Mouse (Mus musculus) liver, adult (tissue): Measurements from ENCODE around the gene Bglap2.
"Not testable (repeated sequence)": the region's sequence is repeated elsewhere in the genome, so short reads cannot be mapped to it uniquely, and the experiment has no call there.

ENCODE experiments used
- GATA4 ChIP-seq: IDR thresholded peaks from 2 replicates; pipeline ENCODE4 v1.6.1; 2014; ENCODE audit warnings: mild to moderate bottlenecking, low read length; ENCODE audit not compliant: insufficient replicate concordance

The Bglap2 gene

DNA sequence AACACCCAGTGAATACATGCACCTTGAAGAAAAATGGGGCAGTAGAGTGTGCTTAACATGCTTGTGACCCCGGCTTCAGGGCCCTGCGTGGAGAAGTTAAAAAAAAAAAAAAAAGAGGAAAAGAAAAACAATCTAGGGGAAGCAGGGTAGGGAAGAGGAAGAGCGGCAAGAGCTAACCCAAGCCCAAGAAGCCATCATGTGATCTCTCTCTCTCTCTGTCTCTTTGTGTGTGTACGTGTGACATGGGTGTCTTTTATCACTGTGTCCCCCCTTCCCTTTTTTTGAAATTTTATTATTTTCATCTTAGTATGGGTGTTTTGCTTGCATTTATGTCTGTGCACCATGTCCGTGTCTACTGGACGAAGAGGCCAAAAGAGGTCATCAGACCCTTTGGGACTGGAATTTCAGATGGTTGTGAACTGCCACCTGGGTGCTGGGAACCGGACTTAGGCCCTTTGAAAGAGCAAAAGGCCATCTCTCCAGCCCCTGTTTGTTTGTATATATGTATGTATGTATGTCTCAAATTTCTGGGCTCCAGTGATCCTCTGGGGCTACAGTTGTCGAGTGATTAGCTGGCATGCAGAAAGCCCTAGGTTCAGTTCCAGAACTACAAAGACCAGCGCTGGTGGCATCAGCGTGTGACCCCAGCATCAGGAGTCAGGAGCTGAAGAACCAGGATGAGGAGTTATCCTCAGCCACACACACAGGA lies 25.2 kb upstream of the Bglap2 start:
- no peak for TF ChIP-seq GATA4

GRCm38 (mm10) chr3:88398666-88399065 lies 20.2 kb upstream of the Bglap2 start:
- TF ChIP-seq GATA4: no peak

DNA sequence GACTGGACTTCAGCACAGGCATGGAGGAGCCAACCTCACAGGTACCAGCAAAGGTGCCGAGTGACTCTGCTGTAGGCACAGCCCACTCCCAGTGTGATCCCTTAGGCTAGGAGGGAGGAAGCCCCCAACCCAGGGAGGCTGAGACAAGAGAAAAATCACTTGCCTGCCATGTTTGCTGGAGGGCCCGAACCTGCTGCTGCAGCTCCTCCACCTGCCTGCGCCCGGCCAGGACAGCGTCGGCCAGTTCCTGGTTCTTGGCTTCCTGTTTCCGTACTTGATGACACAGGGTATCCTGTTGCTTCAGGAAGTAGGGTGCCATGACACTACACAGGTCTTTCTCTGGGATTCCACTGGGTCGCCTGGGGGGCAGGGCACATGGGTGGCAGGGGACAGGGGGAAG lies 17.2 kb upstream of the Bglap2 start:
- no peak for TF ChIP-seq GATA4

DNA sequence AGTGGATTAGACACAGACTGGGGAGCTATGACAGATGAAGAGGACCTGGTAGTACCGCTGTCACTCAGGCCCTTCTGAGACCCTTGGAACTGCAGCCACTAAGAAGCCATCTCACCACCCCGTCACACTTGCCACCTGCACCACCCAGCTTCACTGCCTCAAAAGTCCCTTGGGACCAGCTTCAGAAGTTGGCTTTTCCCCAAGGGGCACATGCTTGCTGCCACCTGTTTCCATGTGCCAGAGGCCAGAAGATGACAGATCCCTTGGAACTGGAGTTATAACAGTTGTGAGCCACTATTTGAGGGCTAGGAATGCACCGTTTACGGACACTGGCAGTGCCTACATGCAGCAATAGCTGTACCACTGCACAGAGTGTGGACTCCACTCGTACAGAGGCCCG lies 16.8 kb upstream of the Bglap2 start:
- no peak for TF ChIP-seq GATA4

DNA sequence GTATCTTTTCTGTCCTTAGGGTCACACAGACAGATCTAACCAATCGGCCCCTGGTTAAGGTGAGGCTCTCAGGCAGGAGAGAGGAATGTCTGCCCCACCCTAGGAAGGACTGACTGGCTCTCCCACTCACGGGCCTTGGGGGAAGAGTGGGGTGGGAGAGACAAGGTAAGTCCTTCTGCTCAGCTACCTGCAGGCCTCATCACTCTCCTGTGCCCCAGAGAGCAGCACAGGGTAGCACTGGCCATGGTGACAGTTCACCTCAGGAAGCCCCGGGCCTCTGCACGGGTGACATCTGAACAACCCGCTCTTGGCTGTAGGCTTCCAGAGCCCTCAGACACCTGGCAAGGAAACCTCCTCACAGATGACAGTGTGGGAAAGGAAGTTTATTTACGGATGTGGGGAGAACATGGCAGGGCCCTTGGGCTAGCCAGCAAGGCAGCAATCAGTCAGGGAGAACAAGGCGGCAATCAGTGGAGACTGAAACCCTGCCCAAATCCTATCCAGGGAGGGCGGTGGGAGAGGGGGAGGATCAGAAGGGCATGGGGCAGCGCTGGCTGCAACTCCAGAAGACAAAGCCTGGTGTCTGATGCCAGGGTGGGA lies 15.4 kb upstream of the Bglap2 start:
- TF ChIP-seq GATA4: no peak

DNA sequence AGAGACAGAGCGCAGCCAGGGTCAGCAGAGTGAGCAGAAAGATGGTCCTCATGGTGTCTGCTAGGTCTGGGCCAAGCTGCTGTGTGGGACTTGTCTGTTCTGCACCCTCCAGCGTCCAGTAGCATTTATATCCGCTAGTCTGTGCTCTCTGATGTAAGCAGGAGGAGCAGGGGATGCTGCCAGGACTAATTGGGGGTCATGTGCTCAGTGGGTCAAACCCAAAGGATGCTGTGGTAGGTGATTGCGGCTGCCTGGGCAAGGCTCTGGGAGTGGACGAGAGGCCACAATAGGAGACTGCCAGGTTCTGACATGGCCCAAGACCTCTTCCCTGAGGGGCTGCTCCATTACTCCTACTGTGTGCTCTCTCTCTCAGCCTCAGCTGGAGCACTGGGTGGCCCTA lies 5.9 kb upstream of the Bglap2 start, which contains the start of gene Bglap:
Gene Bglap (minus strand): TSS at position 101 of the 400 bp plus-strand sequence.
- no peak for TF ChIP-seq GATA4

DNA sequence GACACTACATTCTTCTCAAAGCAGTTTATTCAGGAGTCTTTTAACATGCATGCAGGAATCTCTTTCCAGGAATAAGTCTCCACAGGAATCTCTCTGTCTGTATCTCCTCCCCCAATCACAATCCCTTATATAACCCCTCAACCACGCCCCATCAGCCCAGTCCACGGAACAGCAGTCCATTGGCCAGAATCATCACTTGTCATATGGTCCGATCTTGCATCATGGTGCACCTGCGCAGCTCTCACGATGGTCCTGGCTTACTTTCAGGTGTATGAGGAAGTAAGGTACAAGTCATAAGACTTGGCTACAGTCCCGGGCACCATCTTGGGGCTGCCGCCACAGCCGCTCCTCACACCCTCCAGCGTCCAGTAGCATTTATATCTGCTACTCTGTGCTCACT lies 5.9 kb downstream of the Bglap2 start, which contains the start of gene Bglap3:
Gene Bglap3 (minus strand): TSS at position 101 of the 400 bp plus-strand sequence.
- not testable (repeated sequence) for TF ChIP-seq GATA4

DNA sequence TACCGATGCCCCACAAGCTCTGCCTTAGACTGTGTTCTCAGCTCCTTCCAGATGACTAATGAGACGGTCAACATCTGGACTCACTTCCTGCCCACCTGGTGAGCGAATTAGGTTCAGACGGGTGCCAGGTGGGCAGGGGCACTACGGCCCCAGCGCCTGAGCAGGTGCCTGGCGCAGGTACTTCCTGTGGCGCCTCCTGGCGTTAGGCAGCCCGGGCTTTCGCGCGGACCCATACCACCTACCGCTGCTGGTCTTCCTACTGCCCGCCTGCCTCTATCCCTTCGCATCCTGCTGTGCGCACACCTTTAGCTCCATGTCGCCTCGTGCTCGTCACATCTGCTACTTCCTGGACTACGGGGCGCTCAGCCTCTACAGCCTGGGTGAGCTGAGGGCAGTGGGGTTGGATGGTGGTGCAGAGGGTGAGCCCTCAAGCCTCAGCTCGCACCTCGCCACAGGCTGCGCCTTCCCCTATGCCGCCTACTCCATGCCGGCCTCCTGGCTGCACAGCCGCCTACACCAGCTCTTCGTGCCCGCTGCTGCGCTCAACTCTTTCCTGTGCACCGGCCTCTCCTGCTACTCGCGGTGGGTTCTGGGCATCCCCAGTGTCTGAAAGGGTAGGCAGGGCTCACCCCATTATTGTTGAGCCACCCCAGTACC lies 12.7 kb downstream of the Bglap2 start:
- TF ChIP-seq GATA4: no peak

DNA sequence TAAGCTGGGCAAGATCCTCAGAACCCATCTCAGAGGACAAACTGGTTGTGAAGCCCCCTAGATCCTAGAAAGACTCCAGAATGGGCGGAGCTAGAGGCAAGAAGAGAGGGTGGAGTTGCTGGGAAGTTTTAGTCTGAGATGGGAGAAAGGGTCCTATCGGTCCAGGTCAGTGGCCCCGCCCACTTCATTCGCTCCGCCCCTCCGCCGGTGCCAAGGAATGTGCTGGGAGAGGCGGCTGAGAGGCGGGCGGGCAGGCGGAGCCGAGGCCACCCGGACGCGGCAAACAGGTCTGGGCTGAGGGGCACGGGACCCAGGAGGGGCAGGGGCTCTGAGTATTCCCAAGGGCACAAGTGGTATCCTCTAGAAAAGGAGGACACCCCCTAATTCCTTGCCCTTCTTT lies 14.2 kb downstream of the Bglap2 start, which contains the start of gene Paqr6:
Gene Paqr6 (plus strand): TSS at position 248 of the 400 bp plus-strand sequence.
- TF ChIP-seq GATA4: no peak

GRCm38 (mm10) chr3:88363700-88364099 lies 14.8 kb downstream of the Bglap2 start:
- no peak for TF ChIP-seq GATA4

GRCm38 (mm10) chr3:88361612-88362313 lies 16.7 kb downstream of the Bglap2 start:
- no peak for TF ChIP-seq GATA4

- no peak for TF ChIP-seq GATA4
Observed at GRCm38 (mm10) chr3:88361096-88361495, 17.4 kb downstream of the Bglap2 start.

- no peak for TF ChIP-seq GATA4
Observed at GRCm38 (mm10) chr3:88359989-88360388, 18.5 kb downstream of the Bglap2 start.

GRCm38 (mm10) chr3:88359584-88359983 lies 18.9 kb downstream of the Bglap2 start:
- no peak for TF ChIP-seq GATA4

GRCm38 (mm10) chr3:88354396-88355165 lies 23.9 kb downstream of the Bglap2 start:
- no peak for TF ChIP-seq GATA4
